ENCODE assay signal across 13 mouse cellular contexts in genomic region chr4:32231258-32232055, GRCm38 (mm10).
"Had no signal": no experiment of that assay in that cellular context is flagged by ENCODE, and none has a peak within 500 bp of the region (broad histone marks: within the 10 kb centered on the region; RNA-seq: fewer than 3 reads in every experiment).

No protein-coding gene starts in this region.

- H3K4me1 ChIP-seq: neural tube, embryonic 15.5 days had no signal

- H3K36me3 ChIP-seq: midbrain, embryonic 10.5 days; neural tube, embryonic 15.5 days had no signal

- H3K4me3 ChIP-seq: midbrain, embryonic 10.5 days; myocyte; neural tube, embryonic 15.5 days had no signal

- H3K27ac ChIP-seq: liver, embryonic 14.5 days; midbrain, embryonic 10.5 days; neural tube, embryonic 15.5 days had no signal

- H3K27me3 ChIP-seq: neural tube, embryonic 15.5 days had no signal

- DNase-seq: kidney, adult 18-20 months; kidney, postnatal 10 days; kidney, postnatal 4 days; left cerebral cortex, postnatal 4 days; lung, embryonic 14.5 days; lung, postnatal 10 days; lung, postnatal 4 days; midbrain, embryonic 14.5 days; thymus, postnatal 36 days had no signal
